ENCODE assay signal across 10 mouse cellular contexts in the genomic region with DNA sequence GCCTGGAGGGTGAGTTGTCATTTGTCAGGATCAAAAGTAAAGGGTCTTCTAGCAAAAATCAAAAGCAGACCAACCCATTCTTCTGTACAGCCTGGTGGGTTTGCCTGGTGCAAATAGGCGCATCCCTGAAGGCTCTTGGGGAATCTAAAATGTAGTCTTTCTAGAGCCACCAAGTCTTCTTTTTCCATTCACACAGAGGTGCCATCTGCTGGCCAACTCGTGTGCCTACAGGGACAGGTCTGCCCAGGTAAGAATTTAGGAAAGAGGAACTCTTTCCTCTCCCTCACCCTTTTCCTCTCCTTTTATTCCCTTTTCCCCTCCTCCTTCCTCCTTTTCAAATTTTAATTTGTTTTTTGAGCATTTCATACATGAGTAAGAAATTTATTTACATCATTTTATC.
DNase-seq lines count a peak whose midpoint lies in the region; ATAC-seq lines count a peak whose summit lies in the region.
"Had no signal": no experiment of that assay in that cellular context is flagged by ENCODE, and none has a peak within 500 bp of the region (broad histone marks: within the 10 kb centered on the region; RNA-seq: fewer than 3 reads in every experiment).

No protein-coding gene starts in this region.

- WGBS in limb, embryonic 11.5 days = 32% methylated on average over 2 of the region's 2 CpGs

- H3K9ac ChIP-seq in limb, embryonic 11.5 days (ENCODE audit: low read length) = no peak overlapping the region
- H3K9ac ChIP-seq: heart, embryonic 15.5 days; liver, embryonic 15.5 days had no signal

- H3K36me3 ChIP-seq in limb, embryonic 11.5 days (ENCODE audit: control insufficient read depth, insufficient read depth, low read length) = no peaks in the 10 kb centered on the region
- H3K36me3 ChIP-seq: heart, embryonic 15.5 days; liver, embryonic 15.5 days had no signal

- ATAC-seq in limb, embryonic 11.5 days (ENCODE audit: insufficient number of reproducible peaks, low FRiP score, low TSS enrichment, low read depth) = no peak
- ATAC-seq in megakaryocyte, adult 5-6 weeks (ENCODE audit: poor library complexity, severe bottlenecking) = no peak

- H3K27me3 ChIP-seq in limb, embryonic 11.5 days (ENCODE audit: control insufficient read depth, insufficient read depth, low read length) = no peaks in the 10 kb centered on the region
- H3K27me3 ChIP-seq: heart, embryonic 15.5 days; liver, embryonic 15.5 days had no signal

- no peak overlapping the region for H3K4me3 ChIP-seq in limb, embryonic 11.5 days (ENCODE audit: low read depth, low read length)
- H3K4me3 ChIP-seq: heart, embryonic 15.5 days; liver, embryonic 15.5 days had no signal

- H3K27ac ChIP-seq in limb, embryonic 11.5 days (replicated peaks; ENCODE audit: low read depth, low read length) = no peak overlapping the region
- H3K27ac ChIP-seq: heart, embryonic 15.5 days; liver, embryonic 15.5 days had no signal

- peak; percentile 3 for DNase-seq in gastrocnemius, adult 18-20 months (ENCODE audit: low spot score)
- no peak for DNase-seq in gastrocnemius, postnatal 4 days (ENCODE audit: low spot score in 2 of 2)
- peak; percentile 7 for DNase-seq in lung, postnatal 36 days
- DNase-seq in lung, postnatal 10 days = no peak
- peak; percentile 36 for DNase-seq in R1 (ENCODE audit: low read depth, low spot score)
- DNase-seq in limb, embryonic 11.5 days (ENCODE audit: low spot score) = peak; percentile 34
- no peak for DNase-seq in thymus, postnatal 36 days

- no peaks in the 10 kb centered on the region for H3K4me1 ChIP-seq in limb, embryonic 11.5 days (ENCODE audit: control insufficient read depth, insufficient read depth, low read length)
- H3K4me1 ChIP-seq: heart, embryonic 15.5 days; liver, embryonic 15.5 days had no signal

- H3K9me3 ChIP-seq in limb, embryonic 11.5 days (ENCODE audit: control insufficient read depth, low read length) = no peaks in the 10 kb centered on the region
- H3K9me3 ChIP-seq: heart, embryonic 15.5 days; liver, embryonic 15.5 days had no signal

- H3K4me2 ChIP-seq in limb, embryonic 11.5 days (ENCODE audit: low read depth, severe bottlenecking) = no peak overlapping the region
- H3K4me2 ChIP-seq: heart, embryonic 15.5 days; liver, embryonic 15.5 days had no signal

Comparison
In these comparisons a context has a peak if more than half of its experiments do, and no peak if none do; other contexts are left out.
1. DNase-seq: peak in gastrocnemius, adult 18-20 months (single experiment), lung, postnatal 36 days (single experiment), R1 (single experiment) and limb, embryonic 11.5 days (single experiment); none in gastrocnemius, postnatal 4 days (0 of 2), lung, postnatal 10 days (single experiment) and thymus, postnatal 36 days (0 of 2).